Mouse (Mus musculus): ENCODE measurements around the gene Magi2. TPM values are rescaled to one million over a fixed set of nuclear protein-coding genes. Genes with fewer than 3 reads are reported as not detected.

Gene Magi2
- polyA plus RNA-seq, 1 experiment from 2014 or later = 4.6 TPM

DNA sequence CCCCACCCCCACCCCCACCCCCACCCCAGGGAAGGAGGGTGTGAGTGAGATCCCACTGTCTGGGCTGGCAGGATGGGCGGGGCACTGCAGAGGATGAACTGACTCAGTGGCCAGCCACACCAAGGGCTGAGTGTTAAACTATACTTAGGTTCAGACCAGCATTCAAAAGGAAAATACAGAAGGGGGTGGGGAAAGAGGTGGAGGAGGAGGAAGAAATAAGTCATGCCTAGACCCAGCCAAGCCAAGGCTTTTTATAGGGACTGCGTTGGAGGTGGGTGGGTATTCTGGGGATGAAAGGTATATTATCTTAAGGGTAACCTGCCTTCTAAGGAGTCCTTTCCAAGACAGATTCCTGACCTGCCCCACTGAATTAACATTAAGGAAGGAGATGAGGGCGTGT, 1420.1 kb downstream of the Magi2 start:
- Histone ChIP-seq H3K9me3 (ENCODE audit: control insufficient read depth, low read length) (no peaks in the 10 kb centered on the region), H3K4me2 (no peak overlapping the region), H3K27ac (ENCODE audit: low read depth, low read length) (no peak overlapping the region), H3K4me3 (ENCODE audit: low read depth, low read length) (no peak overlapping the region), H3K27me3 (ENCODE audit: control insufficient read depth, insufficient read depth, low read length) (no peaks in the 10 kb centered on the region), H3K36me3 (ENCODE audit: control insufficient read depth, insufficient read depth, low read length) (no peaks in the 10 kb centered on the region), H3K9ac (ENCODE audit: low read length) (no peak overlapping the region), H3K4me1 (ENCODE audit: control insufficient read depth, insufficient read depth, low read length) (no peaks in the 10 kb centered on the region)
- WGBS = 89% methylated on average over 3 of the region's 3 CpGs
- no peak for ATAC-seq (ENCODE audit: low FRiP score)
- DNase-seq (ENCODE audit: low spot score, missing footprints) = no peak

- no peaks in the 10 kb centered on the region for H3K36me3 ChIP-seq (ENCODE audit: control insufficient read depth, insufficient read depth, low read length)
- no peak; the same call in 1 of the 2 replicates for ATAC-seq (ENCODE audit: low FRiP score)
- 70% methylated on average over 11 of the region's 11 CpGs for WGBS
Measured at GRCm38 (mm10) chr5:20653425-20654185, 1426.8 kb downstream of the Magi2 start.

DNA sequence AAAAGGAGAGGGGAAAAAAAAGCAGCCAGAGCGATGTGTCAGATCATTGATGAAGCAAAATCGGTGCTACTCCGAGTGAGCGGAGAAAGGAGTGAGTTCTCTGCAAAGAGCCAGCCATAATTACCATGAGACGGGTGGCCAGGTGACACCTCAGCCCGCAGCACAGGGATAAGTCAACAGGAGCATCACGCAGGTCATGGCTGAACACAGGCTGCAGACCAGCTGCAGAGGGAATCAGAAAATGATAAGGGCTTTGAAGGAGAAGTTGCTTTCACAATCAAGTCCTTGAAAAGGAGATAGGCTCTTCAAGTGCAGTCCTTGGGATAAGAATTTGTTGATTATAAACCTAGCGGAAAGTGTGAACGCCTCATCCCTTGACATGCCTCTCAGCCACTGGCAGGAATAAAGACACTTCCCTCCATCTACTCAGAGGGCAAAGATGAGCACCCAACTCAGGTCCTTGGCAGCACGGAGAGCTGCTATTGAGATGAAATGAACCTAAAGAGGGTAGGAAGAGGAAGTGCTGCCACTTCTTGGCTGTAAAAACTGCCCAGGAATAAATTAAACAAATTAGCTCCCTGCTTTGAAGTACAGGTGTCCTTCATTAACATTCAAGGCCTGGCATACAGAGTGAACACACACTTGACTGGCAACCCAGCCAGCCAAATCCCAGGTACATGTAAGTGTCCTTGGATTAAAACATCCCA, 1428.1 kb downstream of the Magi2 start:
- no peak for ATAC-seq (ENCODE audit: low FRiP score)

More at GRCm38 (mm10) chr5:20653425-20654185, 1426.8 kb downstream of the Magi2 start:
- DNase-seq (ENCODE audit: low spot score, missing footprints) = no peak
- H3K4me1 ChIP-seq (ENCODE audit: control insufficient read depth, insufficient read depth, low read length) = no peaks in the 10 kb centered on the region; the same call in 1 of the 2 replicates
- no peak overlapping the region for H3K9ac ChIP-seq (ENCODE audit: low read length)
- H3K4me3 ChIP-seq (ENCODE audit: low read depth, low read length) = no peak overlapping the region
- no peak overlapping the region for H3K27ac ChIP-seq (ENCODE audit: low read depth, low read length)
- H3K4me2 ChIP-seq = no peak overlapping the region
- H3K27me3 ChIP-seq (ENCODE audit: control insufficient read depth, insufficient read depth, low read length) = no peaks in the 10 kb centered on the region
- no peaks in the 10 kb centered on the region for H3K9me3 ChIP-seq (ENCODE audit: control insufficient read depth, low read length)

DNA sequence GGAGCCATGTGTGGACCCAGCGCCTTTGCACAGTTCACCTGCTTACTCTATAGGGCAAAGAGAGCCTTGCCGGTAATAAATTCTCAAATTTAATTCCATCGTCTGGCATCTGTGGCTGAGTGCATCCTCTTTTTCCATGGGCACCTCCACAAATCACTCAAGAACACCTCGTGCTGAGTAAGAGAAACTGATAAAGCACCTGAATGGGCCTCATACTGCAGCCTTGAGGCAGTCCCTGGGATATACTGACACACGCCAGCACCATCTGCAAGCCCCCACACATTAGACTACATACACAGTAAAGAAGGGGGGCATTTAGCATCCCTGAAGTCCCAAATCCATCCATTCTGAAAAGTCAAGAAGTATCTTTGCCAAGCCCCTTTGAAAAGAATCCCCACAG, 1430.2 kb downstream of the Magi2 start:
- WGBS = 89% methylated on average over 5 of the region's 5 CpGs
- no peak overlapping the region for H3K4me2 ChIP-seq
- peak; percentile 69 for DNase-seq (ENCODE audit: low spot score, missing footprints)
- H3K4me1 ChIP-seq (ENCODE audit: control insufficient read depth, insufficient read depth, low read length) = no peaks in the 10 kb centered on the region; the same call in 1 of the 2 replicates
- H3K9me3 ChIP-seq (ENCODE audit: control insufficient read depth, low read length) = no peaks in the 10 kb centered on the region
- no peak for ATAC-seq (ENCODE audit: low FRiP score)
- no peaks in the 10 kb centered on the region for H3K27me3 ChIP-seq (ENCODE audit: control insufficient read depth, insufficient read depth, low read length)
- H3K9ac ChIP-seq (ENCODE audit: low read length) = no peak overlapping the region
- H3K36me3 ChIP-seq (ENCODE audit: control insufficient read depth, insufficient read depth, low read length) = no peaks in the 10 kb centered on the region
- no peak overlapping the region for H3K27ac ChIP-seq (ENCODE audit: low read depth, low read length)
- H3K4me3 ChIP-seq (ENCODE audit: low read depth, low read length) = no peak overlapping the region

More for the DNA sequence above, 1428.1 kb downstream of the Magi2 start:
- Histone ChIP-seq H3K27ac (ENCODE audit: low read depth, low read length) (no peak overlapping the region), H3K4me1 (ENCODE audit: control insufficient read depth, insufficient read depth, low read length) (no peaks in the 10 kb centered on the region; the same call in 1 of the 2 replicates), H3K9ac (ENCODE audit: low read length) (no peak overlapping the region), H3K9me3 (ENCODE audit: control insufficient read depth, low read length) (no peaks in the 10 kb centered on the region), H3K27me3 (ENCODE audit: control insufficient read depth, insufficient read depth, low read length) (no peaks in the 10 kb centered on the region), H3K4me3 (ENCODE audit: low read depth, low read length) (no peak overlapping the region), H3K4me2 (no peak overlapping the region), H3K36me3 (ENCODE audit: control insufficient read depth, insufficient read depth, low read length) (no peaks in the 10 kb centered on the region)
- peak; percentile 8 for DNase-seq (ENCODE audit: low spot score, missing footprints)
- 83% methylated on average over 10 of the region's 10 CpGs for WGBS

DNA sequence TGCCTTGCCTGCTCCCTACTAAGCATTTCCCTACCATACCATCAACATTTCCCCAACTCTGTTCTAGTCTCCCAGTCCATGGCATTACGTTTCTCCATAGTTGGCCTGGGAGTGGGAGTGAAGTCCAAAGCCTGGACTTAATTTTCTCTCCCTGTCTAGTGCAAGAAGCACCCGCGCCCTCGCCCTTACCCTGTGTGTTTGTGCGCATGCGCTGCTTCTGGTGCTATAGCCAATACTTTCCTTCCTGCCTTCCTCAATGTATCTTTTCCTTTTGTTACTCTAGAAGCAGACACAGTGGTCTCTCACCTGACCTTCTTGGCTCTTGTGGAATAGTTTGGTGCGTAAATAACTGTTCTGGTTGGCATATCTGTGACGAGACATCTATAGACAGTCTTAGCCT, 1440.8 kb downstream of the Magi2 start:
- H3K9me3 ChIP-seq (ENCODE audit: control insufficient read depth, low read length) = no peaks in the 10 kb centered on the region
- no peaks in the 10 kb centered on the region for H3K36me3 ChIP-seq (ENCODE audit: control insufficient read depth, insufficient read depth, low read length)
- 95% methylated on average over 8 of the region's 8 CpGs for WGBS
- DNase-seq (ENCODE audit: low spot score, missing footprints) (peak; percentile 59), ATAC-seq (ENCODE audit: low FRiP score) (no peak)
- H3K9ac ChIP-seq (ENCODE audit: low read length) = no peak overlapping the region
- H3K27ac ChIP-seq (ENCODE audit: low read depth, low read length) = no peak overlapping the region
- no peaks in the 10 kb centered on the region for H3K27me3 ChIP-seq (ENCODE audit: control insufficient read depth, insufficient read depth, low read length)
- H3K4me1 ChIP-seq (ENCODE audit: control insufficient read depth, insufficient read depth, low read length) = no peaks in the 10 kb centered on the region
- no peak overlapping the region for H3K4me3 ChIP-seq (ENCODE audit: low read depth, low read length)
- H3K4me2 ChIP-seq = no peak overlapping the region

DNA sequence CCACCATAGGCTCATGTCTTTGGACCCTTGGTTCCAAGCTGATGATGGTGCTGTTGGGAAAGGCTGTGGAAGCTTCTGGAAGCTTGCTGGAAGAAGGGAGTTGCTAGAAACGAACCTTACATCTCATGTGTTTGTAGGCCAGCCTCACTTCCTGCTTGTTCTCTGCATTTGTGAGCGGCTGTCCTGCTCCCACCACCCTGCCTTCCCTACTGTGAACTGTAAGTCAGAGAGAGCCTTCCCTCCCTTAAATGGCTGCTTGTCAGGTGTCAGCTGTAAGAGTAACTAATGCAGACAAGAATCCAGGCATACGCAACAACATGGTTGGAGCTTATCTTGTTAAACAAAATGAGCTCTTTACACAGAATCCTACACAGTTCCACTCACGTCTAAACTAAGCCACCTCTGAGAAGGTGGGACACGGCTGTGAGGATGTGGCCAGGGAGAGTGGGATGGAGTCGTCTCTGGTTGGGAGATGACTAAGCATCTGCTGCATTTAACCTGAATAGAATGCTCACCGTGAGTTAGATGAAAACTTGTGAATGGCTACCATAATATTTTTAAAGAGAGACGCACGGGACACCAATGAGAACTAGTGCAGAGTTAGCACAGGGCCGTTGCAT, 1442.0 kb downstream of the Magi2 start:
- no peak overlapping the region for H3K4me3 ChIP-seq (ENCODE audit: low read depth, low read length)
- no peaks in the 10 kb centered on the region for H3K9me3 ChIP-seq (ENCODE audit: control insufficient read depth, low read length)
- 89% methylated on average over 10 of the region's 10 CpGs for WGBS
- H3K4me1 ChIP-seq (ENCODE audit: control insufficient read depth, insufficient read depth, low read length) = no peaks in the 10 kb centered on the region
- H3K27ac ChIP-seq (ENCODE audit: low read depth, low read length) = no peak overlapping the region
- H3K36me3 ChIP-seq (ENCODE audit: control insufficient read depth, insufficient read depth, low read length) = no peaks in the 10 kb centered on the region
- DNase-seq (ENCODE audit: low spot score, missing footprints) = peak; percentile 21
- no peak overlapping the region for H3K9ac ChIP-seq (ENCODE audit: low read length)
- no peak overlapping the region for H3K4me2 ChIP-seq
- H3K27me3 ChIP-seq (ENCODE audit: control insufficient read depth, insufficient read depth, low read length) = no peaks in the 10 kb centered on the region
- ATAC-seq (ENCODE audit: low FRiP score) = no peak

DNA sequence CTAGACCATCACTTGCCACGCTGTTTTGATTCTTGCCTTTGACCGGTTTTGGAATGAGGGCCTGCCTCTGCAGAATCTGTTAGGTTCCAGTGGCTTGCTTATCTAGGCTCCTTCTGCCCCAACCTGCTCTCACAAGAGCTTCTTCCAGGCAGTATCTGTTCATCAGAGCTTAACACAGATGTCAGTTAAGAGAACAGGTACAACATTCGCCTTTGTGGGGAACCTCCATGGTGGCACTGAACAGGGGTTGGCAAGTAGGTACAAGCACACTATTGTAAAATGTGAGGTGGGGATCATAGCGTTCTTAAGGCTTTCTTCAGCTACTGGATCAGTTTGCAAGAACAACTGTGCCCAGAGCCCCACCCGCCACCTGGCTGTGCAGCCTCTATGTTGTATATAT, 1442.6 kb downstream of the Magi2 start:
- Histone ChIP-seq H3K9me3 (ENCODE audit: control insufficient read depth, low read length) (no peaks in the 10 kb centered on the region), H3K27me3 (ENCODE audit: control insufficient read depth, insufficient read depth, low read length) (no peaks in the 10 kb centered on the region), H3K36me3 (ENCODE audit: control insufficient read depth, insufficient read depth, low read length) (no peaks in the 10 kb centered on the region), H3K4me3 (ENCODE audit: low read depth, low read length) (no peak overlapping the region), H3K9ac (ENCODE audit: low read length) (no peak overlapping the region), H3K27ac (ENCODE audit: low read depth, low read length) (no peak overlapping the region), H3K4me1 (ENCODE audit: control insufficient read depth, insufficient read depth, low read length) (no peaks in the 10 kb centered on the region), H3K4me2 (no peak overlapping the region)
- ATAC-seq (ENCODE audit: low FRiP score) (no peak), DNase-seq (ENCODE audit: low spot score, missing footprints) (peak; percentile 77)
- 90% methylated on average over 5 of the region's 5 CpGs for WGBS

DNA sequence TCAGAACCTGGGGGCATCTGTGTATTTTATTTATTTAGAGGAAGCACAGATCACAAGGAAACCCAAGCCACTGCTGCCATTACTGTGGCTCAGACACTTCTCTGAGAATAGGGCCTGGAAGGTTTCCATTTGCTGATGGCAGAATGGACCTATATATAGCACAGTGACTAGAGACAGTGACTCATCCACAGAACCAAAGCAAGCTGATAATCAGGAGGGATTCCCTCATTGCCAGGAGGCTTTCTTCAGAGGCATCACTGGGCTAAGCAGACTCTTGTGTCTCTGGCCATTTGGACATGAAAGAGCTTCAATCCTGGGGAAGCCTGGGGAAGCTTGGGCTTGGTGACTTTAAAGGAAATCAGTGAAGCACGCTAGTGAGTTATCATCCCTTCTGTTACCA, 1445.0 kb downstream of the Magi2 start:
- Histone ChIP-seq H3K9ac (ENCODE audit: low read length) (no peak overlapping the region), H3K4me3 (ENCODE audit: low read depth, low read length) (no peak overlapping the region), H3K4me2 (no peak overlapping the region), H3K36me3 (ENCODE audit: control insufficient read depth, insufficient read depth, low read length) (no peaks in the 10 kb centered on the region), H3K9me3 (ENCODE audit: control insufficient read depth, low read length) (no peaks in the 10 kb centered on the region), H3K27me3 (ENCODE audit: control insufficient read depth, insufficient read depth, low read length) (no peaks in the 10 kb centered on the region), H3K4me1 (ENCODE audit: control insufficient read depth, insufficient read depth, low read length) (peaks cover 4% of the 10 kb centered on the region; the same call in 1 of the 2 replicates), H3K27ac (ENCODE audit: low read depth, low read length) (no peak overlapping the region)
- WGBS = 54% methylated on average over 1 of the region's 1 CpGs
- ATAC-seq (ENCODE audit: low FRiP score) (no peak), DNase-seq (ENCODE audit: low spot score, missing footprints) (no peak)

GRCm38 (mm10) chr5:20674523-20674922, 1447.7 kb downstream of the Magi2 start:
- no peak for ATAC-seq (ENCODE audit: low FRiP score)
- Histone ChIP-seq H3K27me3 (ENCODE audit: control insufficient read depth, insufficient read depth, low read length) (no peaks in the 10 kb centered on the region), H3K9ac (ENCODE audit: low read length) (no peak overlapping the region), H3K4me1 (ENCODE audit: control insufficient read depth, insufficient read depth, low read length) (peaks cover 4% of the 10 kb centered on the region; the same call in 1 of the 2 replicates), H3K9me3 (ENCODE audit: control insufficient read depth, low read length) (no peaks in the 10 kb centered on the region), H3K36me3 (ENCODE audit: control insufficient read depth, insufficient read depth, low read length) (no peaks in the 10 kb centered on the region), H3K4me3 (ENCODE audit: low read depth, low read length) (no peak overlapping the region), H3K27ac (ENCODE audit: low read depth, low read length) (no peak overlapping the region), H3K4me2 (no peak overlapping the region)
- WGBS = 76% methylated on average over 8 of the region's 8 CpGs
- DNase-seq (ENCODE audit: low spot score, missing footprints) = peak; percentile 21
